Mouse (Mus musculus) left cerebral cortex, adult 11 months (tissue): Measurements from ENCODE around the gene Adam15.

ENCODE experiments used
- DNase-seq: peaks from one replicate; pipeline ENCODE4 v3.0.0; 2022; ENCODE audit warnings: low spot score

Gene Adam15

DNA sequence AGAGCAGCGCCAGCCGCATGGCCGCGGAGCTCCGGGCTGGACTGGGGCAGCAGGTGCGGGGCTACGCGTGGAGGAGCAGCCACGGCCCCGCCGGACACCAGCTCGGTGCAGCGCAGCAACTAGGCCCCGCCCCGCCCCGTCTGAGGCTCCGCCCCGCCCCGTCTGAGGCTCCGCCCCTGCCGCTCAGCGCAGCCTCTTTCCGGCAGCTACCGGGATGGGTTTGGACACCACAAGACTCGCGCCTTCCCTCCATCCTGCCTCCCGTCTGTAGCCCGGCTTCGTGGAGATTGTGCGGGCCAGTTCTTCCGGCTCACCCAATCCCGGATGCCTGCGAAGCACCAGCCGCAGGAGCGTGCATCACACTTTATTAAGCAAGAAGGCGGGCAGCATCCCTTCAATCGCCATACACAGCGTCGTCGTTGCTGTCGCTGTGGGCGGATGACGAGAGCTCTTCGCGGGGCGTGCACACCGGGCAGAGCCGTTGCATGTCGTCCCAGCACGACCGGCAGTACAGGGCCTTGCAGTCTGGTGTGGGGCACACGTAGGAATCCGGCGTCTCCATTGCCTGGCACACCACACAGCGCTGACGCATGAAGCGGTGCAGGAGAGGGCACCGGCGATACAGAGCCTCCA is at the start of gene Adam15:
Adam15 (minus strand) TSS at position 128 of the 633 bp plus-strand sequence.
- peak; percentile 85 for DNase-seq

DNA sequence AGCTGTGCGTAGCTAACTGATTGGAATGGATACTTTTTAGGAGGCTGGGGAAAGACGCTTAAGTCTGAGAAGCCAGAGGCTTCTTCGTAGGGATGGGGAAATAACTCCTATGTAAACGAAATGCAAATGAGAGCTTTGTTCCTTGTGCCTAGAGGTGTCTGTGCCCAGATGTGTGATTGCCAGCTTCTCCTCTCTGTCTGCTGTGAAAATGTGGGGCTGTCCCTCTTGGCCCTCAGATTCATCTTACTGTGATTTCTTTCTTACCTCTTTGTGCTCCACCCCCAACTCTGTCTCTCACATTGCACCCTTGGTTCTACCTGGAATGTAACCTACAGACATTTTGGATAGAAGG is 46.8 kb upstream of the Adam15 start:
- no peak for DNase-seq

DNA sequence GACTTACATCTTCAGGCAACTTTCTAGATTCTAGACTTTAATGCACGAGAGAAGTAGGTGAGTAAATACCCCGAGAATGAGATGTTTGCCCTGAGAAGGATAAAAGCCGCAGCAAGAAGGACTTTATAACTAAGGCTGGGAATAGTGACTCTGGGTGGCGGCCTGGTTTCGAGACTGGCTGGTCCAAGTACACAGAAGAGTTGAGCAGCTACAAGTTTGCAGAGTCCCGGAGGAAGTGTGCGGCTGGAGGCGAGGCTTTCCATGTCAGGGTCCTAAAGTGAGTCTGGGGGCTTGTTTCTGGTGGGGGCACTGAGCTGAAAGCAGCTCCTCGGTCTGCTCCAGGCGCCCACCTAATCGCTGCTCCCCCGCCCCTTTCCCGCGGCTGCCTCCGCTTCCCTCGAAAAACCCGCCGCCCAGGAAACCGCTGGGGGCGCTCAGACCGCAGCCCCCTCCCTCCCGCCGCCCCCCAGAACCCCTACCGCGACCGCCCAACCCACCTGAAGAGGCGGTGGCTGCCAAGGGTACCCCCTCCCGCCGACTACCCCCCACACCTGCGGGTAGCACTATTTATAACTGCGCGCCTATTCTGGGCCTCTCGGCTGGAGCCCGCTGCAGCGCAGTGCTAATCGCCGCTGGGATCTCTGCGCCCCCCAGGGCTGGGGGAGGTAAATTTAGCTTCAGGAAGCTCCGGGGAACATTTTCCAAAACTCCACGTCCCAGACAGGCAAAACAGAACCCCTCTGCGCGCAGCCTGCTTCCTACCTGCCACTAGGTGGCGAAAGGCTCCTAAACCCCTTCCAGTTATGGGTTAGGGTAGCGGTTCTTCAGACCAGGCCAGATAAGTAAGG is 46.2 kb upstream of the Adam15 start:
- no peak for DNase-seq

GRCm38 (mm10) chr3:89395419-89395805 is 45.6 kb upstream of the Adam15 start:
- DNase-seq, result no peak

- no peak for DNase-seq
Measured at GRCm38 (mm10) chr3:89394894-89395256, 45.1 kb upstream of the Adam15 start.

GRCm38 (mm10) chr3:89394006-89394893 is 44.5 kb upstream of the Adam15 start, which contains the start of gene Zbtb7b:
TSS of gene Zbtb7b (minus strand) at chr3:89394776.
- no peak for DNase-seq

DNA sequence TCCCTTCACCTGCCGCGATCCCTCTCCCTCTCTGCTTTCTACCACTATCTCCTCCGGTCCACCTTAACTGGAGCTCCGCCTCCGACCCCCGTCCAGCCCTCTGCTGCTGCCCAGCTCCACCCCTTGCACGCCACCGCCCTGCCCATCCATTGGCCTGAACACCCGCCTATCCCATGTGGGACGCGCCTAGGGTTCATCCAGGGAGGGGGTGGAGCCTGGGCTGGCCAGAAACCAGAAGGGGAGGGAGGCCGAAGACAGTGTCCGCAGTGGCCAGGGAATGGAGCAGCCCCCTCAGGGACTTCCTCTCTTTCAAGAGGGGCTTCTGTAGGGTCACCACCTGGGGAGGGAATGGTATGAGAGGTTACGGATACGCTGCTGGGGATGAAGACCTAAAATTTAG is 43.8 kb upstream of the Adam15 start:
- peak; percentile 93 for DNase-seq

- no peak for DNase-seq
Measured at GRCm38 (mm10) chr3:89392871-89393311, 43.1 kb upstream of the Adam15 start.

DNA sequence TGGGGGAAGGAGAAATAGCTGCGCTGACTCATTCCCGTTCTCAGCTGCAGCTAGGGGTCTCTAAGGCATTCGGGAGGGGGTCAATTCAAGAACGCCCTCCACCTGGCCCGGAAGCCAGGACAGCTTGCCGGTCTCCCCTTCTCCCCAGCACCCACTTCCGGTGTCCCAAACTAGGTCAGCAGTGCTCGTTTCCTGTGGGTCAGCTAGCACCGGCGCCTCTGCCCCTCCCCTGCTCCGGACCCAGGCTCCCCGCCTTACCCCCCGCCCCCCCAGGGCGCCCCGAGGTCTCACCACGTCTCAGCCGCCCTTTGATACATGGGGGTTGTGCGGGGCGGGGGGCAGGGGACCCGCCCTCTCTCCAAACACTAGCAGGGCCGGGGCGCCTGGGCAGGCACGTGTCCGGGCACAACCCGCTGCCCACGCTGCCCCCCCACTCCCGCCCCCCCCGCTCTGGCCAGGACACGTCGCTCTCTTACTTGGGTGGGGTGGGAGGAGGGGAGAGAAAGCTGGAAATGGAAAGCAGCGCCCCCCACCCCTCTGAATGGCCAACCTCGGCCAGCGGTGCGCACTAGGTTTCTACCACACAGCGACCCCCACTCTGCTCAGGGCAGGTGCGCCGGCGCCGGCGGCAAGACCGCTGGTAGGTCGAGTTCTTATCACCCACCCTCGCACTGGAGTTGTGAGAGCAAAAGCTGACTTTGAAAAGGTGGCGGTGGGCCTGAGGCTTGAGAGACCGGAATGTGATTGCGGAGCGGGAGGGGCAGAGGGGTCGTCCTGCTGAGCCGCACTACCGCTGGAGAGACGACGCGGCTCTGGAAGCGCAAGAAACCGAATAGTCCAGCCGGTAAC is 42.1 kb upstream of the Adam15 start:
- DNase-seq, result no peak

GRCm38 (mm10) chr3:89390699-89391662 is 41.2 kb upstream of the Adam15 start:
- DNase-seq, result no peak

- DNase-seq, result no peak
Measured at GRCm38 (mm10) chr3:89390111-89390515, 40.3 kb upstream of the Adam15 start.

DNA sequence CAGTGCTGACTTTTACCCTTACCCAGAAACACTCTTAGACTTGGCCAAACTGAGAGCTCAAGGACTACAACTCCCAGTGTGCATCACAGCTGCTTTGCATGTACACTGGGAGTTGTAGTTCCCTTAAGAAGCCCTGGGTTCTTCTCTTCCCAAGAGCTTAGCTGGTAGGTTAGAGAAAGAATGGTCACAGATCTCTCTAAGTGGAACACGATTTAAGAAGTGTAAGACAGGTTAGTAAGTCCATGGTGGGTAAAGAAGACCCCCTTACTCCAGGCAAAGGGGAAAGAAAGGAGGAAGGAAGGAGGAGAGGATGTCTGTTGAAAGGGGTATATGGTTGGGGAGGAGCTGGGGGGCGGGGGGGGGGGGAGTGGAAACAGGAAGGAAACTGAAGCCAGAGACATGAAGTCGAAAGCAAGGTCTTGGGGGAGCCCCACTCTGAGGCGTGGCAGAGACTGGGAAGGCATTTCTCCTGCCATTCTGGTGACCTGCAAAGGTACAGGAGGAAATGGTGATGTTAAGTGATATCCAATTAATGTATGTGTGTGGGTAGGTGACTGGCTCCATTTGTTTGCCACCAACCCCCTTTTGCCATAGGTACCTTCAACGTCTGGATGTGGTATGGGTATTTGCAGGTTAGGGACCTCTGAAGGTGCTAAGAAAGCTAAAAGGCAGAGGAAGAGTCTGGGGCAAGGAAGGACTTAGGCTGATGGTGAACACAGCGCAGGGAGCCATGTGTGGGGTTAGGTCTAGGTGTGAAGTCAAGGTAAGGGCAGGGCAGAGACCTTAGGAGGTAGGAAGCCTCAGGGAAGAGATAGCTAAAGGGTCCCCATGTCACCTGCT is 39.3 kb upstream of the Adam15 start:
- DNase-seq, result no peak

DNA sequence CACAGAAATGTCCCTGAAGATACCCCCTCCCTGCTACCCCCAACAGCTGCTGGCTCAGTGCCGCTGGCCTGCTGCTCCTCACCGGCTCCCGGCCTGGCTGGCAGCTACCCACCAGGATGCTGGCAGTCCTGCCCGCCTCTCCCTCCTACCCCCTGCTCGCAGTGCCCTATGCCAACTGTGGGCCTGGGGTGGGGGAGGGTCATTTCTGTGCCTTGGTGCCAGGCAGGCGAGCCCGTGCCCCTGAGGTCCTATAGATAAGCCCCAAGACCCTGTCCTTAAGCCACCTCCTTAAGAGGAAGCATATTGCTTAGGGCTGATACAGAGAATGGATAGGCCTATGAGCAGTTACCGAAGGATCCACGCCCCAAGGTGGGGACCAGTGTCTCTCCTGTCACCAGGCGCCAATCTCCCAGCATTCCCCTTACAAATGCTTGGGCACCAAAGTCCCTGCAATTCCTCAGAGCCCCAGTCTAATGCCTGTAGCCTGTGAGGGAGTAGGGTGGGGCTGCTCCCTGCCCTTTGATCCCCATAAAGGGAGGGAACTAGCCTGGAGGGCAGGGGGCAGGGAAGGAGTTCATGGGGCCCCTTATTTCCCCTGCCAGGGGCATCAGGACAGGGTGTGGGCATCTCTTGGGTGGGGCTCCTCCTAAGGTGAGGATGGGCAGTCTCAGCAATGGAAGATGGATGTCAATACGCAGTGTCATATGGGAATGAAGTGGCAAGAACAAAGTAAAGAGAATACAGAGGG is 38.5 kb upstream of the Adam15 start:
- no peak for DNase-seq

GRCm38 (mm10) chr3:89387632-89388031 is 37.8 kb upstream of the Adam15 start:
- DNase-seq, result no peak

DNA sequence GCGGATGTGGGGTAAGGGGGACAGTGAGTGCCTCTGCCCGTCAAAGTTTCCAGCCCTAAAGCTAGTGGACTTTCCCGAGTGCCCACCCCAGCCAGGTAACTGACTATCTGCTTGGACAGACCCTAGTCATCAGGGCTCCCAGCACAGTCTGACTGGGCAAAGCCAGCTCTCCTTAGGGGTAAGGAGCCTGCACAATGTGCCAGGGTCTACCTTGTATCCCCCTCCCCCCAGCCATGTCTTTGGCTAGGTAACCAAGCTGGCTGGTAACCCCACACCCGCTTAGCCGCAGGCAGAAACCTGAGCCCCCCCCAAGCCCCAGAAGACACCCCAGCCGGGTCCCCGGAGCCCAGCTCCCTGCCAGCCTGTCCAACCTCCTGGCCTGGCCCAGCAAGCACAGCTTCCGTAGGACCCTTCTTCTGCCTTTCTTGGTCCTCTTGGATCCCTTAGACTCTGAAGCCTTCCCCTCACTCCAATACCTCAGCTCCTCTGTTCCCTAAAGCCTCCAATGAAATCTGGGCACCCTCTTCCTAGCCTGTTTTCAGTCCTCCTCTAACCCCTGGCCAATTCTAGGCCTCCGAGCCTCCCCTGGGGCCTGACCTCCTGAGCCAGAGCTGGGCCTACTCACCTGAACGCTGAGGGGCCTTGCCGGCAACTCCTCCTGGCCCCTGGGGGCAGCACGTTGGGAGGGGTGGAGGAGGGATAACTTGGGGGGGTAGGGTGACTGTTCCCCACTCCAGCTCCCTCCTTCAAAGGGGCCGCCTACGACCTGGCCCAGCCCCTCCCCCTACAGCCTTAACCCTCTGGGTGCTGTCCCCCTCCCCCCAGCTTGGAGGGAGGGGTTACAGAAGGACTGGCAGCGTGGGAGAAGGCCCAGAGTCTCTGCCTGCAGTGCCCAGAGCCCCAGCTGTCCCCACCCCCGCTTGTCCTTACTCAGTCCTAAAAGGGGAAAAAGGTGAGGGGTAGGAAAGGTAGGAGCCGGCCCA is 36.9 kb upstream of the Adam15 start:
- DNase-seq, result no peak

DNA sequence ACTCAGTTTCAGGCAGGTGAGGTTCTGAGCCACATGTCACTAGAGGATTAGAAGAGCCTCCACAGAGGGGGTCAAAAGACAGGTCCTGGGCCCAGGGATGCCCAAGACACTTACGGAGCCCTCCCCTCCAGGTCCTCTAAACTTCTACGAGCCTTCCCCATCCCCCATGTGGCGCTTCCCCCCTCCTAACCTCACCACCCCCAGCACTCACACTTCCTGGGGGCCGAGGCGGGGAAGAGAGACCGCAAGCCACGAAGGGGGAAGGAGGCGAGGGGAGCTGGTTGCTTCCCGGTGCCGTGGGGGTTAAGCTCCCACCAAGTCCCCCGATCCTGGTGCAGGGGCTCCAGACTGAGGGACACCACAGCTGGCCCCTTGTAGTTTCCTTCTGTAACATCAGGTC is 35.7 kb upstream of the Adam15 start:
- no peak for DNase-seq

- no peak for DNase-seq
Measured at GRCm38 (mm10) chr3:89384331-89385076, 34.7 kb upstream of the Adam15 start.
